Mouse (Mus musculus) thymus, postnatal 36 days (tissue): ENCODE results near the gene Ms4a2.

Experiments
- DNase-seq, 2 experiments: peaks; one replicate each; pipeline ENCODE4 v3.0.0; 2022; ENCODE audit warnings: mixed read lengths in 2 of 2

The Ms4a2 gene

DNA sequence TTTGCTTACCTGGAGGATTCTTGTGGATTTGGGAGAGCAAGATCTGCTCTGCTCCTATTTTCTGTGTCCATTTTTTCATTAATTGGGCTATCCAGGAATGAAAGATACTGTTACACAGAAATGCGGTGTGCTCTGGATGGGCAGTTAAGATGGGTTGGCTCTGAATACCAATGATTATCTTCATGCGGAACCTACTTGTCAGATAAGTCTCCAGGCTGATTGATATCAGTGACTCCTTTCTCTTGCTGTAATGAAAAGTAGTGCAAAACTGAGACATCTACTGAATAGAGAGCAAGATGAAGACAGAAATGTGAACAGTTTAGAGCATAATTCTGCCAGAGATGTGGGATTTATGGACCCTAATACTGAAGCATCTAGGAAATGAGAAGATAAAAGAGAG is at the start of gene Ms4a2:
Gene Ms4a2, minus strand, starts transcription at position 169 of the 400 bp plus-strand sequence.
- no peak for DNase-seq

DNA sequence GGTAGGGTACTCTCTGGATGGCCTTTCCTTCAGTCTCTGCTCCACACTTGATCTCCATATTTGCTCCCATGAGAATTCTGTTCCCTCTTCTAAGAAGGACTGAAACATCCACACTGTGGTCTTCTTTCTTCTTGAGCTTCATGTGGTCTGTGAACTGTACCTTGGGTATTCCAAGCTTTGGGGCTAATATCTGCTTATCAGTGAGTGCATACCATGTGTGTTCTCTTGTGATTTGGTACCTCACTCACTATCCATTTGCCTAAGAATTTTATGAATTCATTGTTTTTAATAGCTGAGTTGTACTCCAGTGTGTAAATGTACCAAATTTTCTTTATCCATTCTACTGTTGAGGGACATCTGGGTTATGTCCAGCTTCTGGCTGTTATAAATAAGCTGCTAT is 38.0 kb upstream of the Ms4a2 start:
- DNase-seq: no peak

DNA sequence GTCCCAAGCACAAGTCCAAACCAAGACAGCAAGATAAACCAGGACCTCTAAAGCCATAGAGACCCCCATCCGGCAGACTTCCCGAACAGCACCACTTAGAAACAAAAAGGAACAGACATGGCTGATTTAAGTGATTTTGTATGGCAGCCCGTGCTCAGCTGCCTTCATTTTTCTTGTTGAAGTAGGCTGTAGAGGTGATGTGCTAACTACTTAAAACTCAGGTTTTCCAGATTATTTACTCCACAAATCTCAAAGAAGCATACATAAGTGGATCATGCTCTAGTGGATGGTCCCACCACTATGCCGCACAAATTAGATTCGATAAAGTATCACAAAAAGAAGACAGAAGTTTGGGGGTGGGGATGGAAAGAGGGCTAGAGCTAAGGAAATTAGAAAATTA is 36.9 kb upstream of the Ms4a2 start, which contains the start of gene Oosp2:
Gene Oosp2, minus strand, starts transcription at position 101 of the 400 bp plus-strand sequence.
- no peak for DNase-seq

DNA sequence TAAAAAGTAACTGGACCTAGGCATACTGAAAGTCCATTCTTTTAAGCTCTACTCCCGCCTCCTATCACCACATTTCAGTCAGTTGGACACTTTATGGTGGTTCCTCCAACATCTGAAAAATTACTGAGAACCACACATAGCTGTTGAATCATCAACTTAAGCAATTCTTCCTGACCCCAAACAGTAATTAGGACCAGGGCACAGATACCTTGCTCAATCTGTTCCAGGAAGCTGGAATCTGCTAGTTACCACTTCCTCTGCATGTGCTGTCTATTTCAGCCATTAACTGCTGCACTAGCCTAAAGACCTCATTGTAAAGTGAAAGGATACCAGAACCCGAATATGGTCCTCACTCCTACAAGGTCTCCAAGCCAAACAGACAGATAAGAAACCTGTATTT is 35.6 kb upstream of the Ms4a2 start:
- DNase-seq: no peak

DNA sequence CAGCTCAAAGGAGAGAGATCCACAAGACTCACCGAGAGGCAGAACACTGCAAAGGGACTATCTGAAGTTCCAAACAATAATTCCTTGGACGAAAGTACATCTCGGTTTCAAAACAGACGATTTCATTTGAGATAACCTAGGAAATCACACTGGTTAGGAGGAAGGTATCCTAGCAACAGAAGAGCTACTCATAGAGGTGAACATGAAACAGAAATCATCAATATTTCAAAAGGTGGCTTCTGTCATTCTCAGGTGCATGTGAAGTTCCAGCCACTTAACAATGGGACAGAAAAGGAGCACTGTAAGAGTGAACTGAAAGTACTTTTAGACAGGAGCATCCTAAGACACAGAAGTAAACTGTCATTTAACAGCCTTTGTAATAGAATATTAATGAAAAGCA is 26.0 kb upstream of the Ms4a2 start:
- DNase-seq: no peak

DNA sequence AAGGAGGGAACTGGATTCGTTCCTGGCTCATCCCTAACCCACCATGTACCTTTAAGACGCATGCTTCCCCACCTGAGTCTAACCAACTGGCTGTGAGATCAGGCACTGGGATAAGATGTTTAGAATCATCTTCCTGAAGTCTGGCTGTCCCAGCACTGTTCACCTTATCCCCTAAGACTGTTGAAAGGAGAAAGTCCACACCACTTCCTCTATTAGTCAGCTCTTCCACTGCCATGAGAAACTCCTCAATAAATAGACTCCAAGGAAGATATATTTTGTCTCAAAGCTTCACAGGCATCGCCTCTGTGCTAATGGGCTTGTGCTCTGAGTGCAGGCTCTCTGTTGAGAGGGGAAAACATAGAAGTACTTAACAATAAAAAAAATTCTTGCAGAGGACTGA is 22.6 kb upstream of the Ms4a2 start:
- DNase-seq: no peak

DNA sequence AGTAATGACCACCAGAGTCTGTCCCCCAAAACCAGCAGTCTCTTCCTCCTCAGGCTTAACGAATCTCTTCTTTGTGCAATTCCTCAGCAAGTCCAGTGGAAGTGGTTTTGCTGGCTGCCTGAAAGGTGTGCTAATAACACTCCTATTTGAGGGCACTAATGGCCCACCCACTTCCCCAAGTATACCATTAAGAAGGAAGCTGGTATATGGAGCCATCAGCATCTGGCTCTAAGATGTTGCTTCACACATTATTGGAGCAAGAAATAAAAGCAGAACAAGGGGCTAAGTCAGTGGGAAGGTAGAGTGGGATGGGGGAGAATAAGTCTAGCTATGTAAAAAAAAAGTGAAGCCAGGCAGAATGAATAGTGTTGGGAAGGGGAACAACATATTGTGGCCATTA is 17.2 kb upstream of the Ms4a2 start, which contains the start of gene Ms4a3:
Gene Ms4a3, minus strand, starts transcription at position 120 of the 400 bp plus-strand sequence.
- no peak for DNase-seq

- no peak for DNase-seq
Measured at GRCm38 (mm10) chr19:11639038-11639437, 15.5 kb upstream of the Ms4a2 start.

- DNase-seq: no peak
Measured at GRCm38 (mm10) chr19:11635572-11635971, 12.1 kb upstream of the Ms4a2 start.

- DNase-seq: no peak
Measured at GRCm38 (mm10) chr19:11634330-11634729, 10.8 kb upstream of the Ms4a2 start.

DNA sequence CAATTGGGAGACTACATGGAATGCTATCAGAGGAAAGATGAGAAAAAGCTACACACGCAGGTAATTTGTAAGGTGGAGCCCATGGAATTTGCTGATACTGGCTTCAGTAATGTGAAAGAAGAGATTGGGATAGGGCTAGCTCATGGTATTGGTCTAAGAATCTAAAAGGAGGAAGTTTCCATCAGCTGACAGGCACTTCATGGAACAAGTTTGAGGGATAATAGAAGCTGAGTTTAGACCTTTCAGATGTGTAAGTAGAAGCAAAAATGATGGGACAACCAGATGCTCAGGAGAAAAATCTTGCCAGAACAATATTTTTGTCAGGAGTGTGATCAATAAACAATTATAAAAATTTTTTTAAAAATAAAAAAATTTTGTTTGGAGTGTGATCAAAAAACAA is 10.2 kb upstream of the Ms4a2 start:
- no peak for DNase-seq

DNA sequence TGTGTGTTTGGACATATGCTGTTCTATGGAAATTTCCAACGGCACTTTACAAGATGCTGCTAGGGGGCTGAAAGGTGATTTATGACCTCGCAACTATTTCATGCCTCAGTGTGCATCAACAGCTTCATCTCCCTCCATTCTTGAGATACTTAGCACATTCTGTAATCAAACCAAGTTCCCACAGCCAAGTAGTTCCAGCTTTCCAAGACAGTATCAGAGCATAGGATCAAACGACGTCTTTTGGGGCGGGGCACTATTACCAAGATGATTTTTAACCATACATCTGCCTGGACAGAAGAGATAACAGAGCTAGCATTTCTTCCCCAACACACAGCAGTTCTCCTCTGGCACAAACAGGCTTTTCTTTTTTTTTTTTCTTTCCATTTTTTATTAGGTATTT is 1.7 kb upstream of the Ms4a2 start:
- DNase-seq: no peak

DNA sequence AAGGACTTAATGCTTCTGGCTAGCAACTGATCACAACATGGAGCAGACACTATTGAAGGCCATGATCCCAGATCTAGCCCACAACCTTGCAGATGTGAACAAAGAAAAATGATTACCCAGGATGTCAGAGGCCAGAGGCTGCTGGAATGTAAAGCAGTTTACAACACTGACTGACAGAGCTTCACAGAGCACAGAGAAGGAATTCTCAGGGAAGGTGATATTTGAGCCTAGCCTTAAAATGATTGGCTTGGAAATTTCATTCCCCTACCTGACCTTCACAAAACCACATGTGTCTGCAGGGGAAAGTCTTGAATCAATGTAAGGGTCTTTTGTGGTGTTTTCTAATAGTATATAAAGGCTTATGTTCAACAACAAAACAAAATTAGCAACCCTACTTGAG is 1.3 kb upstream of the Ms4a2 start:
- no peak for DNase-seq

DNA sequence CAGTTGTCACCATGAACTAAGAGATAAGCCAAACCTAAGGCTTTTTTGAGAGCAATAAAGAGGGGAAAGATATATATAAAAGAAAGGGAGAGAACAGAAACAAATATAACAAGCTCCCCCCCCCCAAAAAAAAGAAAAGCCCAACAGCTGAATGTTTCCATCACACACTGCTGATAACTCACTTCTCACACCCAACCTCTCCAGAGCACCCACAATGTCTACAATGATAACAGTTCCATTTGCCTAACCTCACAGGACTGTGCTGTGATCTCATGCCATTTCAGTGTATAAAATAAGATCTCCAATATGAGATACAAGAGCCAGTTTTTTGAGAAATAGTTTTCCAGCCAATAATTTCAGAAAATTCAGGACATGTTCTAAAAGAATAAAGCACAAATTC is 5.5 kb downstream of the Ms4a2 start:
- no peak for DNase-seq

- DNase-seq: no peak
Measured at GRCm38 (mm10) chr19:11614805-11615204, 8.7 kb downstream of the Ms4a2 start.

DNA sequence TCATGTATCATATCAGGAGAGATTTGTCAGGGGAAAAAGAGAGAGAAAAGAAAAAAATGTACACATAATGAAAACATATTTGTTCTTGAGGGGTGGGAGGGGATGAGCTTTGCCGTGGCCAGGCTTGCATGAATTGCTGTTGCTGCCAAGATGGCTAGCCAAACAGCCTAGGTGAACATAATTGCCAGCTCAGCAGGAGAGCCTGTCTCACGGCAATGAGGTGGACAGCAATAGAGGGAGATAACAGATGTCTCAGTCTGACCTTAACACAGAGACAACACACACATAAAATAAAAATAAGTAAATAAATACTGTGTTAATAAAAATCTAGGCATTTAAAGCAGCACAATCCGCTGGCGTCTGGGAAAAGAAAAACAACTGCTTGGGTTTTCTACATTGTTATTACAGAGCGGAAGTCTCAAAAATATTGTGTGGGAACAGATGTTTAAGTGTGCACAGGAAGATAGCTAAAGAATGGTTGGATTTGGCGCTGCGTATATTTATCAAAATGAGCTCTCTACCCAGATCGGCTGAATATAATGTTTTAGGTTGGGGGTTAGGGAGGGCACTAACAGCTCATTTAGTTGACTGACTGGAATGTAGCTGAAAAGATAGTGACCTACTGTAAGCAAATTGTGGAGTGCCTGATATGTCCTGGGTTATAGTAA is 9.6 kb downstream of the Ms4a2 start:
- no peak for DNase-seq

DNA sequence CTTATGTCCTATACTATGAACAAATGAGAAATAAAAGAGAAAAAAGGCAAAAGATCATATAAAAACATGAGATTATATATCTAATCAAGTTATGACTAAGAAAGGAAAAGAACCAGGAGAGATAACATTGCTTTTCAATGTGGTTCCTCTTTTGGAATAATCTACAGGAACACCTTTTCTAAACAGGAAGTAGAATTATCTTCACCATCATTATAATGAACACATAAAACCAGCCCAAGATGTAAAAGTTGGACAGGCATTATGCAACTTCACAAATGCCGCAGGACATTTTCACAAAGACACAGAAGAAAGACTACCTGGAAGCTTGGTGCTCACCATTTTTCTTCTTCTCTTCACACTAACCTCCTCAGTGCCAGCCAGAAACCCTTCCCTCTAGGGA is 10.4 kb downstream of the Ms4a2 start:
- DNase-seq: no peak

- DNase-seq: no peak
Measured at GRCm38 (mm10) chr19:11612293-11612692, 11.2 kb downstream of the Ms4a2 start.

- DNase-seq: peak in 1 of 2 experiments; percentile 16
Measured at GRCm38 (mm10) chr19:11611541-11611945, 12.0 kb downstream of the Ms4a2 start.

DNA sequence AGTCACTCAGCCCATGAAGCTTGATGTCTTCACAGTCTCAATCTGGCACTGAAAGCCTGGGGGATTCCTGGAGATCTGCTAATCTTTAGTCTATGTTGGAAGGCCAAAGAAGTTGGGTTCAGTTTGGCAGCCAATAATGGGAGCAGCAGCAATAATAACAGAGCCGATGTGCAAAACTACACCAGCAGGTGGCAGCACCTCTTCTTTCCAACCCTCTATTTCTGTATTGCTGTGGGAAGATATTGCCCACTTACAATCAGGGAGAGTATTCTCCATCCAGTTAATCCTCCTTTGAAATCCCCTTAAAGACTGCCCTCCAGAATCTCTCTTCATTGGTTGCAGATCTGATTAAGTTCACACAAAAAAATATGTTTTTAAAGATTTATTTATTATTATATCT is 15.3 kb downstream of the Ms4a2 start:
- peak; percentile 20 to 47 for DNase-seq

DNA sequence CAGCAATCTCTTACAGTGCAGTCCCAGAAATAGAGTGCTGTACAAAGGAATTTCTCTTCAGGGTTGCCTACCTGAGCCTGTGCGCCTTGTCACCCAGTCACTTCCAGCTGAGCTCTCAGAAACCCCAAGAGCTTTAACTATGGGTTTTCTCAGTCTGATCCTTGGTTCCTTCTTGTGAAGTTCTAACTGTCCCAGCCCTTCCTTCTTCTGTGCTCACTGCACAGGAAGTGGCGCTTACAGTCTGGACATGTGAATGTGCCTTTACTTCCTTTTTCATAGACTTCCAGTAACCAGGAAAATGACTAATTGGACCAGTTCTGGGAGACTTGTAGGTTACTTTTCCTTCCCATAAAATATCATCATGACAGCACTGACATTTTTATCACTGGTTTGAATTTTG is 18.9 kb downstream of the Ms4a2 start, which contains the start of gene Ms4a6d:
Gene Ms4a6d, minus strand, starts transcription at position 247 of the 400 bp plus-strand sequence.
- no peak for DNase-seq

DNA sequence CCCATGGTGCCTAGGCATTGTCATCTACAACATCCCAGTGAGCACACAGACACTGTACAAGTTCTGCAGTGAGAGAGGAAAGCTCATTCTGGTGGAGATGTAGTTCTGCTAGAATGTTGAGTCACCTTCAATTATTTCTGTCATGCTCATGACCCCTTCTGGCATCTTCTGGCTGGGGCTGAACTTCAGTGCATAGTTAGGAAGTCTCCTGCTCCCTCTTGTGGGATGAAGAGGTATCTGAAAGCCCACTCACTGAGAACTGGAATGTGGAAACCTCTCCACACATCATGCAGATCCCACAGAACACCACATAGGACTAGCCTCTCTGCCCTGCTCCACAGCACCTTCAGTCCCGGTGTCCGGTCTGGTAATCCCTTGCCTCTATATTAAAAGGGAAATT is 21.5 kb downstream of the Ms4a2 start:
- DNase-seq: peak; percentile 29 to 53

DNA sequence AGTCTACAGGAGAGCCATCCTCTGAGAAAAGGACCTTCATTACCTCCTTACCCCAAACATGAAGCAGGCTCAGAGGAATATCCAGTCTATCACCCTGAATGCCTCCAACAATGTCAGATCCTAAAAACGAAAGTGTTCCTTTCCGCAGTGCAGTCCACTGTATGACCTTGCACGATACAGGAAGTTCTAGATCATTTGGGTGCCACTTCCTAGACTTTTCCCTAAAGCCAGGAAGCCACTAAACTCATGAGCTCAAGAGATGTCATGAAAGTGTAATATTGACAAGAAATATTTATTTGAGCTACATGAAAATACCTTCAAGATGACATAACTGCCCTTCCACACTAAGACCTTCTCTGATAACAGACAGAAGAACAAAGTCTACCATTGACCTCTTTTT is 22.2 kb downstream of the Ms4a2 start:
- no peak for DNase-seq

GRCm38 (mm10) chr19:11589891-11590449 is 33.5 kb downstream of the Ms4a2 start:
- DNase-seq: peak; percentile 16 to 19

DNA sequence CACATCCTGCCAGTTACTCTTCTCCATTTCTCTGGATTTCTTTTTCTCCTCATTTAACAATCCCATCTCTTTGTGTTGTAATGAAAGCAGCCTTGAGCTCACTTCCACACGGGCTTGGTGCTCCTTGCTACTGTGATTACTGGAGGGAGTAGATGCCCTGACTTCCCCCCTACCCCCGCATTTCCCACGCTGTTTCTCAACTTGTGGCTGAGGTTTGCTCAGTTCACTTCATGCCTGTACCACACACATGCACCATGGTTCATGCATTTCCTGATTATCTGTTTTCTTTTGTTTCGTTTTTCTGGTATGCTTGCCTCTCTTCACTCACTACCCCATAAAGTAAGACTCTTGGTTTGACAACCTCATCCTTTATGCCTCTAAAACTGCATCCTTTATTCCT is 34.3 kb downstream of the Ms4a2 start:
- DNase-seq: peak; percentile 46 to 57
